Mouse (Mus musculus) right cerebral cortex, postnatal 4 days (tissue): ENCODE measurements around the gene Hnrnpl.

Source experiments
- DNase-seq: peaks from one replicate; pipeline ENCODE4 v3.0.0-alpha.2; 2022

Hnrnpl gene

DNA sequence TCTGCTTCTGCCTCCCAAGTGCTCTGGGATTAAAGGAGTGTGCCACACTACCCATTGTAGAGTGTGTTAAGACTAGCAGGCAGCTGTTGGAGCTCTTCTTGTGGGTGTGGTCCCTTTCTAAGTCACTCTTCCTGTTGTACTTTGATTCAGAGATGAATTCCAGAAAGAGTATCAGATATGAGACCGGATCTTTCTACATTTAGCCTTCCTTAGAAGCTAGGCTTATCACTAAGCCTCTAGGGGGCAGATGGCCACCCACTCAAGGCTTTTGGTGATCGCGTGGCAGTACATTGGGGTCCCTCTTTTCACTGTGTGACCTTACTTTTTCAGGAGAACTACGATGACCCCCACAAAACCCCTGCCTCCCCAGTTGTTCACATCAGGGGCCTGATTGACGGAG, 4.6 kb downstream of the Hnrnpl start:
- DNase-seq = no peak

DNA sequence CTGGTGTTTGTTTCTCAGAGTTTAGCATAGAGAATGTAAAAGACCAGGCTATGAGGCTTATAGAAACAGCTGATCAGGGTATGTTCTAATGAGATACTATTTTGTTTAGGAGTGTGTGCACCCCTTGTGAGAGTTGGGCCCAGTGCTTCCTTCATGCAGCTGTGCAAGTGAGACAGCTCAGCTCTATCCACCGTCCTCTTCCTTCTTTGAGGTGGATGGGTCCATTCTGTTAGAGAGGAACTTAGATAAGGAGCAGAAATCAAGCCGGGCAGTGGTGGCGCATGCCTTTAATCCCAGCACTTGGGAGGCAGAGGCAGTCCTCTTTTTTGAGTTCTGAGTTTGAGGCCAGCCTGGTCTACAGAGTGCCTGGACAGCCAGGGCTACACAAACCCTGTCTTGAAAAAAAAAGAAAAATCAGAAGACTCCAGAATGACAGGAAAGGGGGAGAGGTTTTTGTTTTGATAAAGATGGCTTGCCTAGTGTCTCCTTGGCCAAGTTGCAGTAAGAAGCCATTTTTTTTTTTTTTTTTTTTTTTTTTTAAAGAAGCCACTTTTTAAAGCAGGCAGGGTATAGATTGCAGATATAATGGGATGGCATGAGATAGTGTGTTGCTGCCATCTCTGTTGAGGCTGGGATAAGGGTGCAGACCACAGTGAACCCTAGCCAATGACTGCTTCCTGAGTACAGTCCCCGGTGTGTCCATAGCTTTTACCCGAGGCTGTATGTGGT, 6.1 kb downstream of the Hnrnpl start:
- no peak for DNase-seq

DNA sequence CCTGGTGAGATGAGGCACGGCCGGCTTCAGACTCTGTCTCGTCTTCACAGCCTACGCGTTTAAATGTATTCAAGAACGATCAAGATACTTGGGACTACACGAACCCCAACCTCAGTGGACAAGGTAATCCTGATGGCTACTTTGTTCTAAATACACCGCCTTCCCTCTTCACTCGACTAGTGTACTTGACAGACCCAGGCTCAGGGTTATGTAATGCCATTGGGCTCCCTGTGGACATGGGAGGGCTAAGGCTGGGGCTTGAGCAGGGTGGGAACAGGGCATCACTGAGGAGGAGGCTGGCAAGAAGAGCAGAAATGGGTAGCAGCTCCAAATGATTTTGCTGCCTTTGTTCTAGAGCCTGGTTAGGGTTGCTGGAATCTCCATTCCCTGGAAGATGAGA, 6.9 kb downstream of the Hnrnpl start:
- DNase-seq = no peak

DNA sequence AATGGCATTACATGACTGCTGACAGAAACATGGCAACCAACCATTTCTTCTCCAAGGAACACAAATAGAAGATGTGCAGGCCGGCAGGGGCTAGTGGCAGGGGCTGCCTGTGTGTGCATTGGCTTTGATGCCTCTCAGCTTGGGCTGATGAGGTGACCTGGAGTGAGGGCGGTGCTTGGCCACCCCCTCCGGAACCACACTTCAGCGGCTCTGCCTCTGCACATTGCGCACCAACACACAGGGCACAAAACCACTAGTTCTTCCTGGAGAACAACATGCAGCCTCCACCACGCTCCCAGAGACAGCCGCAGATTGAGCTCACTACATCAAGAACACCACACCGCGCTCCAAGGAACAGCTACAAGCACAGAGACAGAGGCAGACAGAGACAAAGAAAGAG, 7.9 kb downstream of the Hnrnpl start:
- DNase-seq = no peak

GRCm38 (mm10) chr7:28816920-28817319, 8.6 kb downstream of the Hnrnpl start:
- DNase-seq = no peak

GRCm38 (mm10) chr7:28817524-28817923, 9.2 kb downstream of the Hnrnpl start:
- no peak for DNase-seq

- DNase-seq = no peak
Measured at GRCm38 (mm10) chr7:28817957-28818356, 9.6 kb downstream of the Hnrnpl start.

DNA sequence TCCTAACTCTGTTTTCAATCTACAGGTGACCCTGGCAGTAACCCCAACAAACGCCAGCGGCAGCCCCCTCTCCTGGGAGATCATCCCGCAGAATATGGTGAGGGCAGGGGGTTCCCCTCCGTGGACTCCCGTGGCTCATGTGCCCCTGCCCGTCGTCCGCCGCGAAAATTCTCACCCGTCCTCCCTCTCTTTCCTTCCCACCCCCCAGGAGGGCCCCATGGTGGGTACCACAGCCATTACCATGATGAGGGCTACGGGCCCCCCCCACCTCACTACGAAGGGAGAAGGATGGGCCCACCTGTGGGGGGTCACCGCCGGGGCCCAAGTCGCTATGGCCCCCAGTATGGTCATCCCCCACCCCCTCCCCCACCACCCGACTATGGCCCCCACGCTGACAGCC, 10.1 kb downstream of the Hnrnpl start:
- no peak for DNase-seq

GRCm38 (mm10) chr7:28818861-28819452, 10.6 kb downstream of the Hnrnpl start:
- DNase-seq = no peak

DNA sequence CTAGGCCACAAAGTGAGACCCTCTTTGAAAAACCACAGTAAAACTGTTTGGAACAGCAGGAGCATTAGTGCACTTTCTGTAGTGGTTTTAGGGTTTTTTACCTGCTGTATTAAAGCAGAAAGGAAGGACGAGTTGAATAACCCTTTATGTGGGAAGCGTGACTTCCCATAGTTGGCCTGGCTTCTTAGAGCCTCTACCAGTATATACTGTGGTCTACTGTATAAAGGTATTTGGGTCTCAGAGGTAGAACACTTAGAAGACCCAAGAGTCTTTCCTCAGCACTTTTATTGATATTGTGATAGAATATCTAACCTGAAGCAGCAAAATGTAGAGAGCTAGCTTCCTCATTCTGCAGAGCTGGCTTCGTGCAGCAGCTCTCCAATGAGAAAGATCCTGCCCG, 11.2 kb downstream of the Hnrnpl start:
- no peak for DNase-seq

DNA sequence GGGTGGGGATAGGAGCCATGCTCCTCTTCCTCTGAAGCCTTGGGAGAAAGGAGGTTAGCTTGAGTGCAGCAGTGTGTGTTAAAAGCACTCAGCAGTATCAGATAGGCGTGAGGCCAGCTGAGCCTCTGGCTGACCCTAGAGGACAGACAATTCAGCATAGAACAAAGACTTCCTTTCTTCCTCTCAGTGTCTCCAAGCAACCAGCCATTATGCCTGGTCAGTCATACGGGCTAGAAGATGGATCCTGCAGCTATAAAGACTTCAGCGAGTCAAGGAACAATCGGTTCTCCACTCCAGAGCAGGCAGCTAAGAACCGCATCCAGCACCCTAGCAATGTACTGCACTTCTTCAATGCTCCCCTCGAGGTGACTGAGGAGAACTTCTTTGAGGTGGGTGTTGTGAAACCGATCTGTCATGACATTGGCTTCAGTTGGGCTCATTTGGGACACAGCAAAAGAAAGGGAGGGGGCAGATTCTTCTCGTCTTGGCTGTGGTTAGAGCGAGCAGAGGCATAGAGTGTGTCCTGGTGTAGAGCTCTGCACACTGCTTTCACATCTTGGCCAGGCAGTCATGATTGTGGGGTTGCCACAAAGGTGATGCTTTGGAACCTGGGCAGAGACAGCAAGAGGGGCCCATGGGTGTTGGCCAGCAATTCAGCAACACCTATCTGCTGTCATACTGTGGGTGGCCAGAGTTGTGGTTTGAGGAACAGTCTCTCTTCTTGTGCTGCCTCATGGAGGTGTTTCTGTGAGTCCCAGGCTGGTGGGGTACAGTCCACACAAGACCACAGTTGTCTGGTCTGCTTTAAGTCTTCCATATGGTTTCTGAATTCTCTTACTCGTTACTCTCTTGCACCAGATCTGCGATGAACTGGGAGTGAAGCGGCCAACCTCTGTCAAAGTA, 12.3 kb downstream of the Hnrnpl start:
- no peak for DNase-seq

DNA sequence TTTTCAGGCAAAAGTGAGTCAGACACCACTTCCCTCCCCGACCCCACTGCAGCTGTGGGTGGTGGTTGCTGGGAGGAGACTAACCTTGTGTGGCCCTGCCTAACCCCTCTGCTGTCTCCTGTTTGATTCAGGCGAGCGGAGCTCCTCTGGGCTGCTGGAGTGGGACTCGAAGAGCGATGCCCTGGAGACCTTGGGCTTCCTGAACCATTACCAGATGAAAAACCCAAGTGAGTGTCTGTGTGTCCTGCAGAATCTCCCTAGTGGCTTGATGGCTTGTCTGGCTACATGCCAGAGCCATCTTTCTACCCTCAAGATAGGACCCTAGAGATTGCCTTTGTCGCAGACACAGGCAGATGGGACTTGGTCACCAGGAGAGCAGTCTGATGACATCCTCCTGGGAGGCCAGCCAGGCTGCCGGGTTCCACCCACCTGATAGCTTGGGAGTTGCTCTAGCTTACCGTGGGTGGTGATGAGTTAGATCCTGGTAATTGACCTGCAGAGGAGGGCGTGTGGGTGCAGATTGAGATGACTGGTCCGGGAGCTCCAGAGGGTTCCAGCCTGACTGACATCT, 13.0 kb downstream of the Hnrnpl start:
- no peak for DNase-seq

DNA sequence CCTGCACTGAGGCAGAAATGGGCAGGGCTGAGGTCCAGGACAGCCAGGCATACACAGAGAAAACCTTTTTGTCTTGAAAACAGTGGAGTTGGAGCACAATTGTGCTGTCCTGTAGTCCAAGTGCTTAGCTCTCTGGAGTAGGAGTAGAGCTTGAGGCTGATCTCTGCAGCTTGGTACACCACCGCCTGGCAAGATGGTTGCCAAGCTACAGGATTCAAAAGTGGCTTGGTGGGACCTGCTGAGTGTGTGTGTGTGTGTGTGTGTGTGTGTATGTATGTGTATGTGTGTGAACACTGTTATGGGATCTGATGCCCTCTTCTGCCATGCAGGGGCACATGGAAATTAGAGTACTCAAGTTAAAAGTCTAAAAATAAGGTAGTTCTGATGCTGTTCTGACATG, 14.2 kb downstream of the Hnrnpl start:
- no peak for DNase-seq

- no peak for DNase-seq
Measured at GRCm38 (mm10) chr7:28822993-28823903, 14.9 kb downstream of the Hnrnpl start.

- no peak for DNase-seq
Measured at GRCm38 (mm10) chr7:28823932-28824331, 15.6 kb downstream of the Hnrnpl start.

GRCm38 (mm10) chr7:28824941-28825685, 16.8 kb downstream of the Hnrnpl start, which contains the start of gene Ech1:
Gene Ech1 (plus strand): TSS chr7:28825217.
- DNase-seq = peak; percentile 84

DNA sequence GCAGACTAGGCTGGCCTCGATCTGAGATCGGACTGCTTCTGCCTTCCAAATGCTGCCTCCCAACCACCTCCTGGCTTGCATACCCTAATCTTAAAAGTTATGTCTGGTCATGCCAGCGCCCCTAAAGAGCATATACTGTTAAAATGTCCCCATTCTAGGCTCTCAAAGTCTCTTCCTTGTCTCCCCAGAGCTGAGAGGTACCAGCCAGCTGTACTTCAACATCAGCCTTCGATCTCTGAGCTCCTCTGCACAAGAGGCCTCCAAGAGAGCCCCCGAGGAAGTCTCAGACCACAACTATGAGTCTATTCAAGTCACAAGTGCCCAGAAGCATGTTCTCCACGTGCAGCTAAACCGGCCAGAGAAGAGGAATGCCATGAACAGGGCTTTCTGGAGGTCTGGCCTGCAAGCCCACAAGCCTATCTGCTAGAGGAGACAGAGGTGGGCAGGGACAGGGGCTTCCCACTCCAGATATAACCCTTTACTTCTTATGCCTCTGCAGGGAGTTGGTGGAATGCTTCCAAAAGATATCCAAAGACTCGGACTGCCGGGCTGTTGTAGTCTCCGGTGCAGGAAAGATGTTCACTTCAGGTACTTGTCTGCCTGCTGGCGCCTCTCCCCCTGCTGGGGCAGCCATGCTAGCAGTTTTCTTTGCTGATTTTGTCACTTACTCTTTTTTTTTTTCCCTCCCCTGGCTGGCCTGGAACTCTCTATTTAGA, 17.5 kb downstream of the Hnrnpl start:
- no peak for DNase-seq

GRCm38 (mm10) chr7:28826402-28826772, 18.0 kb downstream of the Hnrnpl start:
- no peak for DNase-seq

DNA sequence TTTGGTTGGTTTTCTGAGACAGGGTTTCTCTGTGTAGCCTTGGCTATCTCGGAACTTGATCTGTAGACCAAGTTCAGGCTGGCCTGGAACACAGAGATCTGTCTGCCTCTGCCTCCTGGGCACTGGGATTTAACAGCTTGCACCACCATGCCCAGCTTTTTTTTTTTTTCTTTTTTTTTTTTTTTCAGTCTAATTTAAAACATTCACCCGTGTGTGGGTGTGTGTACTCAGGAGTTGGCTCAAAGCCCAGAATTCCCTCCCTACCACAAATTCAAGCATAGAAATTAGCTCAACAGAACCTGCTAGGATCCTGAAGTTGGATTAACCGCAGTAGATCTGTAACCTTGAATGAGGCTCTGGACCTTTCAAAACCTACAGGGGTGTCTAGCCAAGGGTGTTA, 19.0 kb downstream of the Hnrnpl start:
- peak; percentile 38 for DNase-seq

GRCm38 (mm10) chr7:28829821-28830220, 21.5 kb downstream of the Hnrnpl start:
- DNase-seq = no peak

DNA sequence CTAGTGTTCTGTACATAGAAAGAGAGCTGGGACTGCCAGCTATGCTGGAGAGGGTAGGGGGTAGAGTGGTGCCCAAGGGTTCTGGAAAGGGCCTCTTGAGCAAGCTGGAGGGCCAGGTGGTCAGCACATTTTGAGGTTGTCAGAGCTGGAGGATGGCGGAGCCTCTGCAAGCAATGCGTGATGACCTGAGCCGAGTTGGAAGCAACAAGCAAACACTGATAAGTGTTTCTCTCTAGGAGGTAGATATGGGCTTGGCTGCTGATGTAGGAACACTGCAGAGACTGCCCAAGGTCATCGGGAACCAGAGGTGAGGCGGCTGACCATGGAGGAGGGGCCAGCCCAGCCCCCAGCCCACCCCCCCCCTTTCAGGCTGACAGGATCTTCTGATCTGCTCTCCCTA, 22.6 kb downstream of the Hnrnpl start:
- no peak for DNase-seq
